Mouse (Mus musculus) forebrain, embryonic 14.5 days (tissue): ENCODE measurements around the gene Maml3. TPM values are rescaled to one million over a fixed set of nuclear protein-coding genes. Genes with fewer than 3 reads are reported as not detected.
A peak's percentile ranks its signal among the peaks of the same experiment; 100 is the strongest.

Source experiments
- ATAC-seq: fragments of 200-750 bp; cut with Nextera tagmentation; 2 replicates; pipeline ENCODE4 v1.8.0; 2017; ENCODE audit warnings: mild to moderate bottlenecking, moderate library complexity
- DNase-seq: peaks from one replicate; pipeline ENCODE4 v3.0.0-alpha.2; 2015; ENCODE audit warnings: low spot score
- H3K27ac ChIP-seq: fragments of 300-500 bp; sonication (generic); 2 replicates; pipeline ENCODE4 v1.5.1; 2014; ENCODE audit warnings: low read depth, mild to moderate bottlenecking, control low read depth, low read length, moderate library complexity
- H3K27me3 ChIP-seq: fragments of 300-500 bp; sonication (generic); replicated peaks from 2 replicates; pipeline ENCODE4 v1.6.1; 2014; ENCODE audit warnings: low read length, control low read depth, mixed read lengths; ENCODE audit not compliant: control insufficient read depth, insufficient read depth
- H3K36me3 ChIP-seq: fragments of 300-500 bp; sonication (generic); 2 replicates; pipeline ENCODE4 v1.6.1; 2014; ENCODE audit warnings: low read length, control low read depth; ENCODE audit not compliant: control insufficient read depth, insufficient read depth
- H3K4me1 ChIP-seq: fragments of 300-500 bp; sonication (generic); 2 replicates; pipeline ENCODE4 v1.6.1; 2014; ENCODE audit warnings: antibody characterized with exemption, low read length, control low read depth; ENCODE audit not compliant: control insufficient read depth, insufficient read depth
- H3K4me2 ChIP-seq: fragments of 300-500 bp; sonication (generic); 2 replicates; pipeline ENCODE4 v1.6.1; 2014; ENCODE audit warnings: mild to moderate bottlenecking, control low read depth, low read length
- H3K4me3 ChIP-seq: fragments of 300-500 bp; sonication (generic); 2 replicates; pipeline ENCODE4 v1.5.1; 2014; ENCODE audit warnings: low read depth, low read length, control low read depth
- H3K9ac ChIP-seq: fragments of 300-500 bp; sonication (generic); 2 replicates; pipeline ENCODE4 v1.6.1; 2014; ENCODE audit warnings: mild to moderate bottlenecking, low read length, control low read depth, moderate library complexity
- H3K9me3 ChIP-seq: fragments of 300-500 bp; sonication (generic); replicated peaks from 2 replicates; pipeline ENCODE4 v1.6.1; 2016; ENCODE audit warnings: low read length, control low read depth, mixed read lengths; ENCODE audit not compliant: control insufficient read depth
- WGBS: fragments of 180-500 bp; shearing (Covaris S2); extraction: QIAGEN DNeasy Blood & Tissue Kit; methylation state at CpG from one replicate; pipeline ENCODE4 v1.1.7; 2014; 5-methylcytosine and 5-hydroxymethylcytosine counted together
- polyA plus RNA-seq: library from polyadenylated mRNA; unstranded; fragments of >200 nt; fragmentation: Nextera tagmentation; extraction: Ambion mirVana; gene quantifications from 2 replicates; pipeline ENCODE4 v1.2.1, GENCODE M21; 2014

The Maml3 gene
- polyA plus RNA-seq, 1 experiment from 2014 or later, result 4.2 TPM

GRCm38 (mm10) chr3:52045221-52045641 lies 59.6 kb downstream of the Maml3 start:
- DNase-seq (peak; percentile 49), ATAC-seq (no peak)
- Histone ChIP-seq H3K27me3 (no peaks in the 10 kb centered on the region), H3K4me2 (peak overlapping the region; percentile 56), H3K4me1 (peaks cover 38% of the 10 kb centered on the region), H3K27ac (peak overlapping the region; percentile 76), H3K4me3 (0 out of 2 replicates have a peak overlapping the region, but pooled peaks have one; percentile 6), H3K36me3 (no peaks in the 10 kb centered on the region), H3K9me3 (no peaks in the 10 kb centered on the region), H3K9ac (peak overlapping the region; percentile 42; the same call in 1 of the 2 replicates)
- 10% methylated on average over 6 of the region's 6 CpGs for WGBS

DNA sequence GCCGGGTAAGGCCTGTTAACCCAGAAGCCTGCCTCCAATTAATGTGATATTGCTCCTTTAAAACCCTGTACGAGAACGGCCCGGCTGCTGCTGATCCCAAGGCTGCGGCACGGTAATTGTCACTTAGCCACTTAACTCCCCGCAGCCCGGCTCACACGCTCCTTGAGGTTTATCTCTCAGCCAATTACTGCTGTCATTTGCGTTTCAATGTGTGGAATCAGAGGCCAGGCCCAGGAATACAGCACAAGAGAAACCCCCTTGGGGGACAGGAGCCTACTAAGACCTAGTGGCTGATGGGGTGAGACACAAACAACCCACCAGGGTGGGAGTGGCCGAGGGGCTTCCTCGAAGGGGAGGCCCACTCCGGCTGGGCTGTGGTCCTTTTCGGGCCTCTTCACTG lies 60.2 kb downstream of the Maml3 start:
- 1% methylated on average over 14 of the region's 14 CpGs for WGBS
- ATAC-seq, result peak; percentile 50
- Histone ChIP-seq H3K4me2 (peak overlapping the region; percentile 56), H3K4me1 (peaks cover 38% of the 10 kb centered on the region), H3K4me3 (peak overlapping the region; percentile 6; the same call in 1 of the 2 replicates), H3K9me3 (no peaks in the 10 kb centered on the region), H3K27ac (peak overlapping the region; percentile 76), H3K9ac (peak overlapping the region; percentile 42), H3K27me3 (no peaks in the 10 kb centered on the region), H3K36me3 (no peaks in the 10 kb centered on the region)
- DNase-seq, result peak; percentile 90

DNA sequence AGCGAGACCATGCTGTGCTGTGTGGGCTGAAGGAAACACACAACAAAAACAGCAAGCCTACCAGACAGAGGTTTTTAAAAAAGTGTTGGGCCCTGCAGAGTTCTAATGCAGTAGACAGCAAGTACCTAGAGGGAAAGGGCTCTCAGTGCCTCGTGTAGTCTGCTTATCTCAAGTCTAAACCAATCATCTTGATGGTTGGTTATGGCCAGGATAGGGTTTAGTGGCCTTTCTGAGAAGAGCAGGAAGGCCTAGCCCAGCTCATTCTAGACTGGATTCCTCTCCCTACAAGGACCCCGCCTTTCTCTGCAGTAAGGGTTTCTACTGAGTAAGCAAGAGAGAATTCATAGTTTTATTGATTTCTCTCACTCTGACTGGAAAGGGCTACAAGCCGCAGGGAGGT lies 61.0 kb downstream of the Maml3 start:
- Histone ChIP-seq H3K4me1 (peaks cover 38% of the 10 kb centered on the region), H3K36me3 (no peaks in the 10 kb centered on the region), H3K9ac (no peak overlapping the region), H3K4me2 (no peak overlapping the region), H3K27ac (peak overlapping the region; percentile 76; the same call in 1 of the 2 replicates), H3K9me3 (no peaks in the 10 kb centered on the region), H3K27me3 (no peaks in the 10 kb centered on the region), H3K4me3 (no peak overlapping the region)
- 49% methylated on average over 4 of the region's 4 CpGs for WGBS
- no peak for ATAC-seq
- no peak for DNase-seq

- WGBS, result 89% methylated on average over 3 of the region's 3 CpGs
- no peaks in the 10 kb centered on the region for H3K9me3 ChIP-seq
Observed at GRCm38 (mm10) chr3:52042680-52043079, 62.2 kb downstream of the Maml3 start.

DNA sequence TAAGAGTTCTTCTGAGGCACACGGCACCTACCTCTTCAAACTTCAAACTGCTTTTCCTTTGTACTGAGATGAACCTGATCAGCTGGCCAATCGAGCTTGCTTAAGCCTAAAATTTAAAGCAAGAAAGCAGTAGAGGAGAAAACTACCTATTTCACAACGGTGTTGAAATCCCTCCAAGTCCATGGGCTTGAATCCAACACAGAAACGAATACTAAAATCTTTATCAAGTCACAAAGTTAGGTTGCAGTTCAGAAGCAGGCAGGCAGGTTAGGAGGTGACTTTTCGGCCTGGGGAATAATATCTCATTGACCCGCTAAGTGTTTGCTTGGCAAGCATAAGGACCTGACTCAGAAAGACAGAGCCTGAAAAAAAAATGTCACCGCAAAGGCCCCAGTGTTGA lies 64.9 kb downstream of the Maml3 start:
- Histone ChIP-seq H3K4me2 (no peak overlapping the region), H3K36me3 (no peaks in the 10 kb centered on the region), H3K4me3 (no peak overlapping the region), H3K9me3 (no peaks in the 10 kb centered on the region), H3K27me3 (no peaks in the 10 kb centered on the region), H3K4me1 (peaks cover 14% of the 10 kb centered on the region), H3K9ac (no peak overlapping the region), H3K27ac (no peak overlapping the region)
- ATAC-seq, result no peak
- 86% methylated on average over 7 of the region's 7 CpGs for WGBS
- DNase-seq, result no peak

More at GRCm38 (mm10) chr3:52042680-52043079, 62.2 kb downstream of the Maml3 start:
- peaks cover 38% of the 10 kb centered on the region for H3K4me1 ChIP-seq
- no peak for DNase-seq
- ATAC-seq, result no peak
- H3K4me3 ChIP-seq, result no peak overlapping the region
- H3K27me3 ChIP-seq, result no peaks in the 10 kb centered on the region
- H3K27ac ChIP-seq, result no peak overlapping the region
- H3K9ac ChIP-seq, result no peak overlapping the region
- H3K4me2 ChIP-seq, result no peak overlapping the region
- no peaks in the 10 kb centered on the region for H3K36me3 ChIP-seq

DNA sequence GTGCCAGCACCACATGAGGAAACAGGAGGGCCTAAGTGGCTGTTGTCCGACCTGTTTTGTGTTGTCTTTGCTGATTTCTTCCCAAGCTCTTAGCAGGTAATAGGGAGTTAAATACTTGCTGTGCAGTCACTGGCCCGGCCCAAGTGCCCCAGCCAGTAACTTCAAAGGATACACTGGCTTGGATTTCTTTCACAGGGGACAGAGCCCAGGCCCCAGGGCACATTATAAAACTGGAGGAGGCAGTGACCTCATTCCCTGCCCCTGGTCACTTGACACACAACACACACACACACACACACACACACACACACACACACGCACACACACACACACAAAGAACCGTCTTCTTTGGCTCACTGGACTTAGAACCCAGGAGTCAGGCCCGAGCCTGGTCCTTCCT lies 67.6 kb downstream of the Maml3 start:
- no peaks in the 10 kb centered on the region for H3K4me1 ChIP-seq
- H3K9ac ChIP-seq, result no peak overlapping the region
- WGBS, result 51% methylated on average over 5 of the region's 5 CpGs
- ATAC-seq (no peak), DNase-seq (no peak)
- no peak overlapping the region for H3K4me2 ChIP-seq
- H3K27ac ChIP-seq, result no peak overlapping the region
- H3K36me3 ChIP-seq, result no peaks in the 10 kb centered on the region
- H3K9me3 ChIP-seq, result no peaks in the 10 kb centered on the region
- no peaks in the 10 kb centered on the region for H3K27me3 ChIP-seq
- H3K4me3 ChIP-seq, result no peak overlapping the region

DNA sequence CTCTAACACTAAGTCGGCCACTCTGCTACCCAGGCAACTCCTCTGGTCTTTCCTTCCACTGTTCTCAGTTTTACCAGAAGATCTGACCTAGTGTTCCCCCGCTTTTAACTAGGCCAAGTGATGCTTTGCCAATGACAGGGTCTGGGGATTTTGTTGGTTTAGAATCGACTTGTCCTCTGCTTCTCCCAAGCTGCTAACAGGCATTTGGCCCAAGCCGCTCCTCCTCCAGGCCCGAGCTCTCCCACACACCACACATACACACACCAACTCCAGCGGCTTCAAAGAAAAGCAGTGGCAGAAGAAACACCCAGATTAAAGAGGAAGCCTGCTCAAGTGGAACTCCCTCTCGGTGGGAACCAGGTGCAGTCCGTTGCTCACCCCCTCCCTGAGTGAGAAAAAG lies 69.5 kb downstream of the Maml3 start:
- no peak overlapping the region for H3K9ac ChIP-seq
- no peak for DNase-seq
- H3K36me3 ChIP-seq, result no peaks in the 10 kb centered on the region

DNA sequence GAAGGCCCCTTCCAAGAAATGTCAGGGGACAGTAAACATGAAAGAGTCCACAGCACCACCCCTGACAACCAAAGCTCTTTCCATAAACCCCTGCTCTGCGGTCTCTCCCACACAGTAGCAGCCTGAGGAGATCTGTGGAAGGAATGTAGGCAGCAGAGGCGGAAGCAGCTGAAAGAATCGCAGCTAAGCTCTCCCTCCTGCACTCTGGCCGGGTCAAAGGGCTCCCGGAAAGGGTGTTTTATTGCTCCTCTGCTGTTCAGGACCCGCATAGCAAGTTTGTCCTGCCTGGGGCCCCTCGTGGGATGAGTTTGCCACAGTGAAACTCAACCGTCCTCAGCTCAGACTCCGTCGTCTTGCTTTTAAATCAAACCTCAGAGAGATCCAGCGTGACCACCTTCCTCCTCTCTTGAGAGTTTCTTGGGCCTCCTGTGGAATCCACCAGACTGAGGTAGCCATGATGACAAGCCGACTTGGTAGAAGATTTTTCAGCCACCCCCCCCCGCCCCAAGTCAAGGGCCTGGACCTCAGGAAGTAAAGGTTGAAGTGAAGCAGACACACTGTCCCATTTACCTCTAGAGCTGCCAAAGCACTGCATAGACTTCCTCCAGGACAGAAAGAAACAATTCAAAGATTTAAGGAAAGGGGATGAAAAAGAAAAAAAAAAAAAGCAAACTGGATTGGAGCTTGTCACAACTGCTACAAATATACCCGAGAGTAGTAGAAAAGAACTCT lies 70.9 kb downstream of the Maml3 start:
- H3K4me1 ChIP-seq, result no peaks in the 10 kb centered on the region
- H3K4me3 ChIP-seq, result no peak overlapping the region
- DNase-seq (no peak), ATAC-seq (no peak)
- H3K9me3 ChIP-seq, result no peaks in the 10 kb centered on the region
- no peak overlapping the region for H3K9ac ChIP-seq
- 41% methylated on average over 14 of the region's 14 CpGs for WGBS
- H3K27me3 ChIP-seq, result no peaks in the 10 kb centered on the region
- no peaks in the 10 kb centered on the region for H3K36me3 ChIP-seq
- H3K4me2 ChIP-seq, result no peak overlapping the region
- no peak overlapping the region for H3K27ac ChIP-seq

More for the DNA sequence above, 69.5 kb downstream of the Maml3 start:
- 30% methylated on average over 8 of the region's 8 CpGs for WGBS
- no peak for ATAC-seq
- no peaks in the 10 kb centered on the region for H3K9me3 ChIP-seq
- no peak overlapping the region for H3K4me2 ChIP-seq
- H3K27me3 ChIP-seq, result no peaks in the 10 kb centered on the region
- no peak overlapping the region for H3K27ac ChIP-seq
- no peak overlapping the region for H3K4me3 ChIP-seq
- H3K4me1 ChIP-seq, result no peaks in the 10 kb centered on the region

- H3K27me3 ChIP-seq, result no peaks in the 10 kb centered on the region
- H3K9me3 ChIP-seq, result no peaks in the 10 kb centered on the region
- no peak overlapping the region for H3K4me2 ChIP-seq
- no peak overlapping the region for H3K9ac ChIP-seq
- H3K4me3 ChIP-seq, result no peak overlapping the region
- H3K27ac ChIP-seq, result no peak overlapping the region
- no peaks in the 10 kb centered on the region for H3K36me3 ChIP-seq
- no peak for ATAC-seq
- no peaks in the 10 kb centered on the region for H3K4me1 ChIP-seq
- no peak for DNase-seq
Observed at GRCm38 (mm10) chr3:52031327-52031726, 73.5 kb downstream of the Maml3 start.
